Mouse (Mus musculus) left cerebral cortex, adult 8-10 months (tissue): ENCODE data around the gene Xrcc4. TPM values are rescaled to one million over a fixed set of nuclear protein-coding genes. Genes with fewer than 3 reads are reported as not detected.
"Not testable (repeated sequence)": the region's sequence is repeated elsewhere in the genome, so short reads cannot be mapped to it uniquely, and the experiment has no call there.

Experiments used
- DNase-seq, 2 experiments: peaks; one replicate each; pipeline ENCODE4 v3.0.0; 2022; ENCODE audit warnings: low spot score in 2 of 2
- total RNA-seq, 4 experiments: library from RNA; stranded (reverse); gene quantifications; 2 replicates each; pipeline ENCODE4 v1.2.4; 2022

The Xrcc4 gene
- total RNA-seq, 4 experiments from 2014 or later: 14.2 to 19.4 (median 16.6) TPM

DNA sequence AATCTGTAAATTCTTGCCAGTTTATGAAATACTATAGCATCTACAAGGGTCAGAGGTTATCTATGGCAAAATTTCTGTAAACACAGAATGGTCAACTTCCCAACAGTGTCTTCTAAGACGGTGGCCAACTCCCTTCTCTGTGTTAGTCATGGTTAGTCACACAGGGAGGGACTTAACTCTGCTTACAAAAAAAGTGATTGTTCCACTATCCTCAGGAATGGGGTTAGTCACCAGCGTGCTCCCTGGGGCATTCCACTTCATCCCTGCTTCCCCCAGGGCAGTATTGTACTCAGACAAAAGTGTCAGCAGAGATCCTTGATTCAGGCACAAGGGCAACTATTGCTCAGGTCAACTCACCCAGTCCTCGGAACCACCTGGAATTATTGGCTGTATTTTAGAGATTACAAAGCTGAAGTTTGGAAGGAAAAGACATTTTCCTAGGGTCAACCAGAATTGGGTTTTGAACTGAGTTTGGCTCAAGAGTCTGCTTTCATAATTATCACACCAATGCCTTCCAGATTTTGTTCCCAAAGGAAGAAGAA, 260.9 kb downstream of the Xrcc4 start:
- DNase-seq: no peak

DNA sequence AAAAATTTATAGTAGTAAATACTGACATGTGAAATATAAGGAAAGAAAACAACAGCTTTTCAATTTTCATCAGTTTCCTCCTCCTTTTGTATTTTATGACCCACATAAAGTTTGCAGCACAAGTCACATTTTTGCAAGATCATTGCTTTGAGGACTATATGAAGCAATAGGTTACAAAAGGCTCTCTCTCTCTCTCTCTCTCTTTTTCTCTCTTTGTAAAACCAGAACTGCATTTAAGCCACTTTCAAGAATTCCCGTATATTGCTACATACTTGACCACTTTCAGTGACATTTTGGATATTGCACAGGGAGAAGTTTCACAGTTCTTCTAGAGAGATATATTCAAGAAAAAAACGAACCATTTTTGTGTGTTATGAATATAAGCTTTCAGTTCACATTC, 261.6 kb downstream of the Xrcc4 start:
- DNase-seq: no peak

DNA sequence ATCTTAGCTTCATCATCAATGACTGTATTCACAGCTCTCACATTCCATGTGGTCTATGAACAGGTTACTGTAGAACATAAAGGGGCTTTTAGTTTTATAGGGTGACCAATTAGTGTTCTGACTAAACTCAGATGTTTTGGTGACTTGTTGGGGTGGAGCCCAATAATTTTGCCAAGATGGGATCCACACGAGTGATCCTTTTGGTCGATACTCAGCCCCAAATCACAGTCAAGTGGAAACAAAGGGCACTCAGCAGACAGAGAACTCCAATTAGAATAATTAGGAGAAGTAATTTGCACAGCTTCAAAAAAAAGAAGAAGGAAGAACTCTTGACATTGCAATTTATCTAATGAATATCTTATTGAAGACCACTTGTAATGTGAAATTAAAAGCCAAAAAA, 274.9 kb downstream of the Xrcc4 start:
- DNase-seq: no peak

DNA sequence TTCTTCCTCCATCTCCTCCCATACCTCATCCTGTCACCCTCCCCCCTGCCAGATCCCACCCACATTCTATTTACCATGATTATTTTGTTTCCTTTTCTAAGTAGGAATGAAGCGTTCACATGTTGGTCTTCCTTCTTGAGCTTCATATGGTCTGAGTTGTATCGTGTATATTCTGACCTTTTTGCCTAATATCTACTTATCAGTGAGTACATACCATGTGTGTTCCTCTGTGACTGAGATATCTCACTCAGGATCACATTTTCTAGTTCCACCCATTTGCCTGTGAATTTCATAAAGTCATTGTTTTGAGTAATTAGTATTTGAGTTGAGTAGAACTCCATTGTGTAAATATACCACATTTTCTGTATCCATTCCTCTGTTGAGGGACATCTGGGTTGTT, 277.2 kb downstream of the Xrcc4 start:
- DNase-seq: no peak

DNA sequence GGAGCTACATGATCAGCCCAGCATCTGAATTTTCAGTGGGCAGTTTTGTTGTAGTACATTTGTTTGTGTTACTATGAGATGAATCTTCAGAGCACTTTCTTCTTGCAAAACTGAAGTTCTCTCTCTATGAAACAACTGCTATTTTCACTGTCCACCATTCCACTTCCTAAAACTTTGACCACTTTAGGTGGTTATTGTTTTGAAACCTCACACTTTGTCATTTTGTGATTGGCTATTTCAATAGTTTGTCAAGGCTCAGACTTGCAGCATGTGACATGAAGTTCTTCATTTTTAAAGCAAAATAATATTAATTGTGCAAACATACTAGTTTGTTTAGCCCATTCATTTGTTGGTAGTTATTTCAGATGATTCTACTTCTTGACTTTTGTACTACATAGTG, 280.4 kb downstream of the Xrcc4 start:
- DNase-seq: no peak

DNA sequence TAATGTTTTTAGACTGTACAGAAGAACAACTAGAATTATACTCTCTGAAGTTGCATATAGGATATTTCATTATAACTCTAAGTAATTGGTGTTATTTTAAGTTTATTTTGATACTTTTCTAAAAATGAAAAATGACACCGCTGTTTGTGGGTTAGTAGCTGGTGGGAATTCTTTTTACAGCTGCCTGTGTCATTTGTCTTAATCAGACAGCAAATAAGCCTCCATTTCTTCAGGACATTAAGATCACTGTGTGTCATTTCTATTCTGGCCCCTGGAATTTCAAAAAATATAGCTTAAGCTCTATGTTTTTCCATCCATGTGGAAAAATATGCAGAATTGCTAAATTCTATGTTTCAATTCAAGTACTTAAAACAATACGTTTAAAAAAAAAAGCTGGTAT, 287.5 kb downstream of the Xrcc4 start:
- no peak for DNase-seq

DNA sequence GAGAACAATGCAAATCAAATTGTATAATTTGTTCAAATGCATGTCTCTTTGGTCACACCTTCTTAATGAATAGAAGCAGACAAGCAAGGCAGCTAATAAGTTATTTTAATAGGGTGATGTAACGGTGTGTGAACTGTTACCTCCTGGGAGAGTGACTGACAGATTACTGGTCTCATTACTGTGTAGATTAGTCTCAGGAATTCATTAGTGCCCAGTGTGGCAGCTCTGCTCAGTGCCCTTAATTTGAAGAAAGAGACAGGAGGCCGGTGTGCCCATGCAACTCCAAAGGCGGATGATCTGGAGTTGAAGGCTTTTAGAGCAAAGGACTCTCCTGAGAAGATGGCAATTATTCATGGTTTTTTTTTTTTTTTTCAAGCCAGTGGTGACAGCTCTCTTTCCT, 291.7 kb downstream of the Xrcc4 start:
- DNase-seq: no peak

DNA sequence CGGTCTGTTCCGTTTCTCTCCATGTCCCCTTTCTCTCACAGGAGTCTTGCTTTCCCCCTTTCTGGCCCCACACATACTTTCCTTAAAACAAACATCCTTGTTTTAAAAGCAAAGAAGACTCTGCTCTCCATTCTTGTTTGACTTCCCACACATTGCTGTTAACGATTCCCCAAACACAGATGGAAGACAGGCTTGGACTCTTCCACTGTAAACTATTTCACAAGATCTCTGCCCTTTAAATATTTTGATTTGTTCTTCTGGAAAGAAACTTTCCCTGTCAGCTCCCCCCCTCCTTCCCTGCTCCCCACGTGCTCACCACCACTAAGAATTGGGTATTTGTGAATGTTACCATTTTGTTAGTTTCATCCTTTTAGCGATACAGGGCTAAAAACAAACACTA, 297.9 kb downstream of the Xrcc4 start:
- no peak for DNase-seq

DNA sequence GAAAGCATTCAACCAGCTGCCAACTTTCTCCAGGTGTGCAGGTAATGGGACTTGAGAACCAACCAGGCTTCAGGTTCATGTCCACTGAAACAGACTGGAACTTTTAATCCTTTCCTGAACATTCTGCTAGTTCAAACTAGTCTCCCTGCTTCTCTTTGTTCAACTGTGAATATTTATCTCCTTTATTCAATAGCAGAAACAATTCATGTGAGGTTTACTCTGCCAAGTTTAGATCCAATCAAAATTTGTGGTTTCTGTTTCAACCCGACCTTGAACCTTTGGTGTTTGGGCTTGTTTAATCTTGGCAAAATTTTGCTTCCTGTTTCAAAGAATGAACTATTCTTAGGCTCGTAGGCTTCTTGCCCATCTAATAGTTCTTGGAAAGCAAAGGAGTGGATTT, 306.5 kb downstream of the Xrcc4 start:
- no peak for DNase-seq

DNA sequence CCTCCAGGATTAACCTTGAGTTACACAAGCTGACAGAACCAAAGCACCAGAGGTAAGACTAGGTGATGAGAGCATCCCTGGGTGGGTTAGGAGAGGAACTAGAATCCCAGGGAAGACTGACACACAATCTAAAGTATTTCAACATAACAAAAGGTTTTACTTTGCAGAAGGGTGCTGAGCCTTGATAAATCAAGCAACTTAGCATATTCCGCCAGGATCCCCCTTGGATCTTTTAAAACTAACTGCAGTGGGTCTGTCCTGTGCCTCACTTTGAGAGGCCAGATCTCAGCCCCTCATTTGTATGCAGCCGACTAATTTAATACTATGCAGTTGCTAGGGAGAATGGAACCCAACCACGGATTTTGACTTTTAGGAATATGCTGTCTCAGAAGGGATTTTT, 309.1 kb downstream of the Xrcc4 start:
- DNase-seq: no peak

DNA sequence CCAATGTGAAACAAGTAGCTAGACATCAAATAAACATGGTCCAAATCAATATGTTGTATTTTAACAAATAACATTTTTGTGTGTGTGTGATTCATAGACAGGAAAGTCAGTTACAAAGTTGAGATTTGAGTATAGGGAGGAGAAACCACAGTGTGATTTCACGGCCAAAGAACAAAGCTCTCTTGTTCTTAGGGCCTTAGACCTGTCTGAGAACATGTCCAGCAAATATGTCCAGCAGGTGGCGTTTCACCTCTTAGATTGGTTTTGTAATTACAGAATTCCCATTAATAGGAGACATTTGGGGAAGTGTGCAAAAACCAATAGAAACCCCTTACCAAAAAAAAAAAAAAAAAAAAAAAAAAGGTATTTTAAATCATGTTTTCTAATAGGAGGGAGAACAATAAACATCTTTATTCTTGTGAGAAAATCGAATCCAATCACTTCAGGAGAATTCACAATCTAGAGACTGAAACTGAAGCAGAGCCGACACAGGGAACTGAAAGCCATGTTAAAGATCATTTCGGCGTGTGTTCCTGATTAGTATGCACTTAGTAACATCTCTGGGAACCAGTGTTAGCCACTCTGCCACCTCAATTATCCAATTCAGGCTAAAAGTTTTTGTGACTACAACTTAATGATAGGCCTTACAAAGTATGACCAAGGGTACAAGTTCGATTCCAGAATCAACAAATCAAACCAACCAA, 310.0 kb downstream of the Xrcc4 start:
- peak; percentile 24 to 28 for DNase-seq

DNA sequence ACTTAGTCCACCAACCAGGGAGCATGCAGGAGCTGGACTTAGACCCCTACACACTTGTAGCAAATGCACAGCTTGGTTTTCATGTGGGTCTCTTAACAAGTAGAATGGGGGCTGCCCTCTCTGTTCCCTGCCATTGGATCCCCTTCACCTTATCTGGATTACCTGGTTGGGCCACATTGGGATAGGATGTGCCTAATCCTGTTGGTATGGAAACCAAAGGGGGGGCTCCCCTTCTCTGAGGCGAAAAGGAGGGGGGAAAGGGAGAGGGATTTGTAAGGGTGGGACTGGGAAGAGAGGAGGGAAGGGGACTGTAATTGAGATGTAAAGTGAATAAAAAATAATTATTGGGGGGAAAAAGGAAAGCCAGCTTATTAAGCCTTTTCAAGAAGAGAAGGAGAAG, 311.6 kb downstream of the Xrcc4 start:
- no peak for DNase-seq

DNA sequence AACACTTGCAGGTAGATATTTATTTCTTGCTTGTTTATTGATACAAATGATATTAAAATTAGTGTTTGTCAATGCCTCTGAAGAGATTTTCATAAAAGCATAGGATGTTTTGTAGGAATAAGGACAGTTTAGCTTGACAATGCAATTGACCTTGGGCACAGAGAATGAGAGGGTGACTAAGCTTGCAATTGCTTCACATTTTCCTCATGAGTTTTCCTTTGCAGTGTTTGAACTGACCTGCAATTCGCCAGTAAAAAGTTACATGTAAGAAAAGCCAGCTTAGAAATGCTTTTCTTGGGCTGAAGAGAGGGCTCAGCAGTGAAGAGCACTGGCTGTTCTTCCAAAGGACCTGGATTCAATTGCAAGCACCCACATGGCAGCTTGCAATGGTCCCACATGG, 312.3 kb downstream of the Xrcc4 start:
- no peak for DNase-seq

DNA sequence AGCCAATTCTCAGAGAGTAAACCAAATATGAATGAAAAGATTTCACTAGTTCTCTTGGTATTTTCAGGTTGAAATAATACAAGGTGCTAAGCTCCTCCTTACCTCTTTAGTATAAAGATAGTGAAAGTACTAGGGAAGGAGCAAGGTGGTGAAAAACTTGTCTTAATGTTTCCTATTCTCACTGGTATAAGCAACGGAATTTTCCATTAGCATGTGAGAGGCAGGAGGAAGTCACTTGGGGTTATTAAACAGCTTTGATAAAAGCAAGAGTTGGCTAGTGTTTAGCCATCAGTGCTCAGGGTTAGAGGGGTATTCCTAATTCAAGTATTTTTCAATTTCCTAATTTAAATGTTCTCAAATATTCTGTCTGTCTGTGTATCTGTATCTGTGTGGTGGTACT, 322.9 kb downstream of the Xrcc4 start:
- no peak for DNase-seq

DNA sequence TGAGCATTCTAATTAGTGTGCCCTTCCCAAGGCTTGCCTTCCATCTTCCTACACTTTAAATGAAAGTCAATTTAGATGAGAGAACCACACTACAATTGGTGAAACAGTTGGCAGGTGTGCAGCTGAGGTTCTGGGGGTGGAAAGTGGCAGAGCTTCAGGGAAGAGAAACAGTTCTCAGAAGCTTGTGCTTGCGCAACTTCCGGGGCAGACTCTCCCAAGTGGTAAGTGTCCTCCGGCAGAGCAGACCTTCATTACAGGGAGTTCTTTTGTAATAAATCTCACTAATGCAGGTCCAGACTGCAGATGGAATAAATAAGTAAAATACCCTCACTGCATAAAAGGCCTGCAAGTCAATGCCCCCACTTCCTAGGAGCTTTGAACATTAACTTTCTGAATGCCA, 323.4 kb downstream of the Xrcc4 start:
- DNase-seq: no peak

DNA sequence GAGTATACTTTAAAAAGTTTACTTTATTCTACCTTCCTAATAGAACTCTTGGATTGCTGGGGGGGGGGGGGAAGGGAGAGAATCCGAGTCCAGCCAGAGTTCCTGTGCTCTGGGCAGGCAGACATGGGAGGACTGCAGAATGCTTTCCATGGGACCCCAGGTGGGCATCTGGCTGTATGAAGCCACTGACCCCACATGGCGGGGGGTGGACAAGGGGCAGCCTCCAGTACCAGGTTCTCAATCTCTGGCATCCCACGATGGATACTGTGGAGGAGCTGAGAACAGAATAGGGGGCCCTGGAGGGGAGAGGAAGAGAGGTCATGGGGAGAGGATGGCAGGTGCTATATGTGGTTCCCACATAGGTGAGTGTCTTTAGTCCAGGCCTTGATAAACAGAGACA, 327.1 kb downstream of the Xrcc4 start:
- DNase-seq: no peak

DNA sequence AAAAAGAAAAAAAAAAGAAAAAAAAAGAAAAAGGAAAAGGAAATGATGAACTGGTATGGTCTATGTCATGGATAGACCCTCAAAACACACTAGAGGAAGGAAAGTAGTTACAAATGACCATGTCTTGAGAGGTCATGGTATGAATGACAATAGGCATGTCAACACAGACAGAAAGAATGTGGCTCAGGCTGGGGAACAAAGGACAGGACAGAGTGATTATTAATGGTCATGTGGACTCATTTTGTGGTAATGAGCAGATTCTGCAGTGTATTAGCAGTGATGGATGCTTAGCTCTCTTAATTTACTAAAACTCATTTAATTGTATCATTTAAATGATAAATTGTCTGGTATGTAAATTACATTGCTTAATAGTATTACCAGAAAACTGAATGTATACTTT, 333.1 kb downstream of the Xrcc4 start:
- no peak for DNase-seq

DNA sequence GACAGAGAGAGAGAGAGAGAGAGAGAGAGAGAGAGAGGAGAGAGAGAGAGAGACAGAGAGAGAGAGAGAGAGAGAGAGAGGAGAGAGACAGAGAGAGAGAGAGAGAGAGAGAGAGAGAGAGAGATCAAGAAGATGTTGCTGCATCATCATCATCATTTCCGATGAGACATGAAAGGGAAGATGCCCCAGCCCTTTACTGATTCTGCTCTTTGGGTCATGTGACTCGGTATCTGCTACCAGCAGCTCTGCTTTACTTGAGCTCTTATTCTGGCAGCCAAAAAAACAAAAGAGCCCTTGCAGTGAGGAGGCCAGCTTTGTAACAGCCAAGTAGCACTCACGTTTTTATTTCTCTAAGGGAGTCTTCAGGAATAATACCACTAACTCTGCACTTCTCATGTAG, 338.8 kb downstream of the Xrcc4 start:
- DNase-seq: not testable (repeated sequence)

DNA sequence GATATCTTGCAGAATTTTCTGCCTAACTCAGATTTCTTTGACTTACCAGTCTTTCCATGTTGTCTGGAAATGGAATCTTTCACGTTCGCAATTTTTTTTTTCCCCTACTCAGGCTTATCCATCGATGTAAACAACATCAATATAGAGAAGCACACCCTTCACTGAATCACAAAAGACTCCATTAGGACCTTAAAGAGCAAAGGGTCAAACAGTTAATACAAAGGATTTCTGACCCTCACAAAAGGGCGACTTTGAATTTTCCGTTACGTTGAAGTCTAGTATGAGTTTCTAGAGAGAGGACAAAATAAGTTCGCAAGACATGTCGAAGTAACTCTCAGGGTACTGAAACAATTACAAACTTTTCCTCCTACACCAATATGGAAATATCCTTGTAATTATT, 346.2 kb downstream of the Xrcc4 start:
- DNase-seq: no peak

DNA sequence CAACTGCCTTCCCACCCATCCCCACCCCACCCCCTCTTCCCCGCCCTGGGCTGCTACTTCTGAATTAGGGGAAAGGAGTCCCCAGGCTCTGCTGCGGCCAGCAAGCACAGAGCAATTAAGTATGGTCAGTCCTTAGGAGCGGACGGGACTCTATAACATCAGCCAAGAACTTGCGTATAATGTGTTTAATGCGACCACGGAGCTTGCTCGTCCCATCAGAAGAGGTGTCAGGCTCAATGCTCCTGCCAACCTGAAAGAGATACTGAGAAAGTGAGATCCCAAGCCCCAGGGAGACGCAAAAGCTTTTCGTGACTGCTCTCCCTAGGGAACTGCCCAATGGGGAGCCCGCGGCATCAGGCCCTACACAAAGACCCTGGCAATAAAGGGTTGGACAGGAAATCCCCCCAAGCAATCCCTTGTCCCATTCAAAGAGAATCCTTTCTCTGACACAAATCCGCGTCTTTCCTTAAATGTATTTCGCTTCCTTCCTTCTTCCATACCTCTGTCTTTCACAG, 346.7 kb downstream of the Xrcc4 start:
- no peak for DNase-seq

DNA sequence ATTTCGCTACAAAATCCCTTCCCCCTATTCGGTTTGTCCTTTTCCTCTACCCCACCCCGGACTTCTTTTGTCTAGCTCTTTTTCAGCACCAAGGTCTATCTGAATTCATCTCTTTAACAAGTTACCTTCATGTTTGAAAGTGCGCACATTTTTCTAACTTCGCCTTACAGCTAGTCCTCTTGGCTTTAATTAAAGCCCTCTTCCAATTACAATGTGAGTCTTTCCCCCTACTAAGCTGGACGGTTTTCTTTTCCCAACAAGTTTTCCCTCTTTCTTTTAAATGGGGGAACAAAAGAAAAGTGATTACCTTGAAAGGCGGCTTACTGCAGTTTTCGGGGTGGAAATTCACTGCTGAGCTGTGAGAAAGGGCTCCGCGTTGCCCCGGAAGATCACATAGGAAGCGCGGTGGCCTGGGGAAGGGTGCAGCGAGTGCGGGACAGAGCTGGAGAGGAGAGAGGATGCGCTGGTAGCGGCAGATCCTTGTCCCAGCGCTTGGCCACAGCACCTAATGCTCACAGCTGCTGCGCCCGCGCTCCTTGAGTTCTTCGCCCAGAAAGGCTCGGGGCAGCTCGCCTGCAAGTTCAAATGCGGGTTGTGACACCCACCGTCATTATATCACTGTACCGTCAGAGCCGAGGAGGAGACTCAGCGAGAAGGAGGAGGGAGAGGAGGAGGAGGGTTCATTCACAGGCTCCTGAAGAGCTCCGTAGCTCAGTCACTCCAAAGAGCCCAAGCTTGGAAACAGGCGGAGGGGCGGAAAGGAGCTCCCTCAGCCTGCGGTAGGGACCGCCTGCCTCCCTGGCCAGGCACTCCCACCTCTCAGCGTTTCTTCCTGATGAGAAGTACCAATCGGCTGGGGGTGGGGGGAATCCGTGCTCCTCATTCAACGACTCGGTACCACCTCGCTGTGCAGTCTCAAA, 347.4 kb downstream of the Xrcc4 start, which contains the start of gene Vcan:
Gene Vcan, minus strand, starts transcription at position 744 of the 920 bp plus-strand sequence.
- DNase-seq: peak in 1 of 2 experiments; percentile 22

DNA sequence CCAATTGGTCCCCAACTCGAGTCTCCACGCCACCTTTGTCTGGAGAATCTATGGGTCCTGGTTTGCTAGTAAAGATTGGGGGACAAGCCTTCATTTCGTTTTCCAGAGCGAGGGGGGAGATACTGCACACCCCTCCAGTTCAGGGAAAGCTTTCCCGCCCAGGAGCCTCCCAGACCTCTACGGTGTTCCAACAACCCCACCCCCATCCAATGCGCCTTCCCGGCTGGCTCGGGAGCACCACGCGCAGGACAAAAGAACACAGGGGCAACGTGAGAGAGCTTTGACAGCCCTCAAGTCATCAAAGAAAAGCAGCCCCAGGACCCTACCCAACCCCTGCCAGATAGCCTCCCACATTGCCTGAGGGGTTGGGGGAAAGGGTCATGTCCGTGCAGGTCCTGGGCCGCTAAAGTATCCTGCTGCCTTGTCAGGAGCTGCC, 348.3 kb downstream of the Xrcc4 start:
- no peak for DNase-seq
